ENCODE assay signal across 8 mouse cellular contexts in genomic region chr6:52211170-52211935, GRCm38 (mm10). TPM values are rescaled to one million over a fixed set of nuclear protein-coding genes. Genes with fewer than 3 reads are reported as not detected.
DNase-seq lines count a peak whose midpoint lies in the region; ATAC-seq and TF ChIP-seq lines count a peak whose summit lies in the region.

No protein-coding gene starts in this region.

- WGBS in cerebellum, adult 2 months: 1% methylated on average over 37 of the region's 37 CpGs
- WGBS in hindbrain, embryonic 16.5 days: 1% methylated on average over 37 of the region's 37 CpGs

- H3K4me3 ChIP-seq in cerebellum, adult 2 months (replicated peaks; ENCODE audit: insufficient read depth, low read depth, low read length): no peak overlapping the region
- peak overlapping the region; percentile 79 for H3K4me3 ChIP-seq in gastrocnemius, adult 2 months
- peak overlapping the region; percentile 30 for H3K4me3 ChIP-seq in hindbrain, embryonic 16.5 days (ENCODE audit: low read length)

- no peak overlapping the region for H3K27ac ChIP-seq in cerebellum, adult 2 months (ENCODE audit: insufficient read depth, low read length)
- peak overlapping the region; percentile 97 for H3K27ac ChIP-seq in gastrocnemius, adult 2 months
- H3K27ac ChIP-seq in hindbrain, embryonic 16.5 days (ENCODE audit: low read depth, low read length): peak overlapping the region; percentile 54; the same call in 1 of the 2 replicates

- peak overlapping the region; percentile 41; the same call in 1 of the 2 replicates for H3K9ac ChIP-seq in hindbrain, embryonic 16.5 days (ENCODE audit: low read depth, low read length)

- no peaks in the 10 kb centered on the region for H3K9me3 ChIP-seq in hindbrain, embryonic 16.5 days (ENCODE audit: control insufficient read depth, low read length)

- peak; percentile 44 for TF ChIP-seq CTCF in cerebellum, adult 2 months (IDR thresholded peaks at IDR 0.05; ENCODE audit: borderline replicate concordance, insufficient read depth, low read depth, low read length)
- peak; percentile 96 for TF ChIP-seq CTCF in gastrocnemius, adult 2 months (IDR thresholded peaks at IDR 0.05)

- ATAC-seq in hindbrain, embryonic 16.5 days: peak; percentile 66
- peak; percentile 86 for ATAC-seq in megakaryocyte progenitor cell, adult 5-6 weeks (replicated peaks; ENCODE audit: poor library complexity)
- ATAC-seq in erythroblast, adult 5-6 weeks (replicated peaks; ENCODE audit: low FRiP score, poor library complexity, severe bottlenecking): no peak

- no peaks in the 10 kb centered on the region for H3K36me3 ChIP-seq in hindbrain, embryonic 16.5 days (ENCODE audit: control insufficient read depth, insufficient read depth, low read length)

- TF ChIP-seq POLR2A in cerebellum, adult 2 months (IDR thresholded peaks at IDR 0.05; ENCODE audit: borderline replicate concordance, insufficient read depth, low read length): no peak

- H3K4me1 ChIP-seq in cerebellum, adult 2 months (ENCODE audit: control insufficient read depth, insufficient read depth, low read length): no peaks in the 10 kb centered on the region
- H3K4me1 ChIP-seq in hindbrain, embryonic 16.5 days (ENCODE audit: control insufficient read depth, insufficient read depth, low read depth, low read length): no peaks in the 10 kb centered on the region; the same call in 1 of the 2 replicates

- intact Hi-C loops in gastrocnemius, adult 2 months (cut with DNase I): loop anchor here (2.0 kb wide), 1 partner anchor 13 kb away; no protein-coding TSS in a partner anchor
- intact Hi-C loops in left cerebral cortex, postnatal 4 days (cut with DNase I): no loop called here

- peaks cover 13% of the 10 kb centered on the region; the same call in 1 of the 2 replicates for H3K27me3 ChIP-seq in cerebellum, adult 2 months (ENCODE audit: control insufficient read depth, insufficient read depth, low read length)
- H3K27me3 ChIP-seq in hindbrain, embryonic 16.5 days (replicated peaks; ENCODE audit: control insufficient read depth, insufficient read depth, low read length): peaks cover 77% of the 10 kb centered on the region

- DNase-seq in NIH3T3 (ENCODE audit: low read depth): peak; percentile 95
- peak; percentile 53 to 55 for DNase-seq in cerebellum, adult 2 months
- peak; percentile 92 for DNase-seq in gastrocnemius, adult 2 months
- peak; percentile 72 for DNase-seq in left cerebral cortex, postnatal 4 days
- peak; percentile 74 for DNase-seq in right cerebral cortex, postnatal 4 days

- H3K4me2 ChIP-seq in hindbrain, embryonic 16.5 days (ENCODE audit: low read length): peak overlapping the region; percentile 38

RNA-seq across cellular contexts. Expression of gene Hoxa3, which starts 1.8 kb away (rescaled TPM):
- polyA plus RNA-seq in cerebellum, adult 2 months (2012; rRNA removed): 2.1 and 2.2 TPM in 2 replicates
- 1 to 10 TPM; 2.8 to 3.1 TPM for total RNA-seq in gastrocnemius, adult 2 months (2021)
- 12.9 and 13.9 TPM in 2 replicates for polyA plus RNA-seq in hindbrain, embryonic 16.5 days (2015; fragmentation: Nextera tagmentation; extraction: Ambion mirVana)
- total RNA-seq in left cerebral cortex, postnatal 4 days (2021): not detected
- total RNA-seq in megakaryocyte progenitor cell, adult 5-6 weeks (2015): 0.59 and 2.1 TPM in 2 replicates
- 0.37 and 0.42 TPM in 2 replicates for total RNA-seq in megakaryocyte progenitor cell, adult 5-6 weeks (2017)
- not detected in 2 replicates for total RNA-seq in erythroblast, adult 5-6 weeks (2015; ENCODE audit: low replicate concordance)
- not detected in 2 replicates for total RNA-seq in erythroblast, adult 5-6 weeks (2017; ENCODE audit: low replicate concordance)

RNA-seq across cellular contexts. Expression of gene Gm28308, which starts 1.8 kb away (rescaled TPM):
- not detected in 2 replicates for polyA plus RNA-seq in cerebellum, adult 2 months (2012; rRNA removed)
- under 1 TPM in 1 of 2 experiments, not detected in 1; 0.82 TPM for total RNA-seq in gastrocnemius, adult 2 months (2021)
- polyA plus RNA-seq in hindbrain, embryonic 16.5 days (2015; fragmentation: Nextera tagmentation; extraction: Ambion mirVana): not detected in 2 replicates
- total RNA-seq in left cerebral cortex, postnatal 4 days (2021): not detected
- total RNA-seq in megakaryocyte progenitor cell, adult 5-6 weeks (2015): not detected in 2 replicates
- 0.84 TPM in 1 of 2 replicates, not detected in the other for total RNA-seq in megakaryocyte progenitor cell, adult 5-6 weeks (2017)
- total RNA-seq in erythroblast, adult 5-6 weeks (2015; ENCODE audit: low replicate concordance): not detected in 2 replicates
- not detected in 2 replicates for total RNA-seq in erythroblast, adult 5-6 weeks (2017; ENCODE audit: low replicate concordance)

RNA-seq across cellular contexts. Expression of gene Hoxa6, which starts 2.8 kb away (rescaled TPM):
- 0.13 and 0.46 TPM in 2 replicates for polyA plus RNA-seq in cerebellum, adult 2 months (2012; rRNA removed)
- 1 to 10 TPM; 2.6 to 2.7 TPM for total RNA-seq in gastrocnemius, adult 2 months (2021)
- 9.4 and 9.9 TPM in 2 replicates for polyA plus RNA-seq in hindbrain, embryonic 16.5 days (2015; fragmentation: Nextera tagmentation; extraction: Ambion mirVana)
- not detected for total RNA-seq in left cerebral cortex, postnatal 4 days (2021)
- 0.22 TPM in 1 of 2 replicates, not detected in the other for total RNA-seq in megakaryocyte progenitor cell, adult 5-6 weeks (2015)
- total RNA-seq in megakaryocyte progenitor cell, adult 5-6 weeks (2017): not detected in 2 replicates
- not detected in 2 replicates for total RNA-seq in erythroblast, adult 5-6 weeks (2015; ENCODE audit: low replicate concordance)
- not detected in 2 replicates for total RNA-seq in erythroblast, adult 5-6 weeks (2017; ENCODE audit: low replicate concordance)

RNA-seq across cellular contexts. Expression of gene Hoxa5, which starts 7.0 kb away (rescaled TPM):
- polyA plus RNA-seq in cerebellum, adult 2 months (2012; rRNA removed): 4.6 and 6.0 TPM in 2 replicates
- 1 to 10 TPM; 2.2 to 2.9 TPM for total RNA-seq in gastrocnemius, adult 2 months (2021)
- polyA plus RNA-seq in hindbrain, embryonic 16.5 days (2015; fragmentation: Nextera tagmentation; extraction: Ambion mirVana): 85.9 and 106 TPM in 2 replicates
- not detected for total RNA-seq in left cerebral cortex, postnatal 4 days (2021)
- 2.3 and 3.1 TPM in 2 replicates for total RNA-seq in megakaryocyte progenitor cell, adult 5-6 weeks (2015)
- 0.83 and 1.1 TPM in 2 replicates for total RNA-seq in megakaryocyte progenitor cell, adult 5-6 weeks (2017)
- total RNA-seq in erythroblast, adult 5-6 weeks (2015; ENCODE audit: low replicate concordance): not detected in 2 replicates
- 0.17 and 0.56 TPM in 2 replicates for total RNA-seq in erythroblast, adult 5-6 weeks (2017; ENCODE audit: low replicate concordance)

RNA-seq across cellular contexts. Expression of gene Hoxa7, which starts 10.3 kb away (rescaled TPM):
- polyA plus RNA-seq in cerebellum, adult 2 months (2012; rRNA removed): 0.07 and 0.16 TPM in 2 replicates
- 1 to 10 TPM; 4.7 to 5.0 TPM for total RNA-seq in gastrocnemius, adult 2 months (2021)
- 9.0 and 21.1 TPM in 2 replicates for polyA plus RNA-seq in hindbrain, embryonic 16.5 days (2015; fragmentation: Nextera tagmentation; extraction: Ambion mirVana)
- not detected for total RNA-seq in left cerebral cortex, postnatal 4 days (2021)
- 11.4 and 15.7 TPM in 2 replicates for total RNA-seq in megakaryocyte progenitor cell, adult 5-6 weeks (2015)
- total RNA-seq in megakaryocyte progenitor cell, adult 5-6 weeks (2017): 5.5 and 8.2 TPM in 2 replicates
- 0.77 and 2.5 TPM in 2 replicates for total RNA-seq in erythroblast, adult 5-6 weeks (2015; ENCODE audit: low replicate concordance)
- 1.3 and 2.1 TPM in 2 replicates for total RNA-seq in erythroblast, adult 5-6 weeks (2017; ENCODE audit: low replicate concordance)
